Mouse (Mus musculus) brown adipose tissue, adult 24 weeks (tissue): ENCODE results near the gene Gprc5b. TPM values are rescaled to one million over a fixed set of nuclear protein-coding genes. Genes with fewer than 3 reads are reported as not detected.

Experiments used
- H3K27ac ChIP-seq: fragments of 200-500 bp; replicated peaks from 2 replicates; pipeline ENCODE4 v1.5.1; 2012; ENCODE audit warnings: low read depth, mild to moderate bottlenecking, low read length
- H3K4me1 ChIP-seq: fragments of 200-500 bp; 2 replicates; pipeline ENCODE4 v1.6.1; 2012; ENCODE audit warnings: low read length, mixed read lengths; ENCODE audit not compliant: control insufficient read depth, insufficient read depth, insufficient read length
- H3K4me3 ChIP-seq: fragments of 200-500 bp; 2 replicates; pipeline ENCODE4 v1.5.1; 2012; ENCODE audit warnings: low read depth, mild to moderate bottlenecking, low read length, moderate library complexity; ENCODE audit not compliant: insufficient read depth
- polyA plus RNA-seq: library from polyadenylated mRNA; stranded (reverse); fragments of >200 nt; gene quantifications from 2 replicates; pipeline ENCODE4 v1.2.4, GENCODE M21; 2012; ENCODE audit not compliant: missing spikeins, insufficient read depth, insufficient read length

The Gprc5b gene
- polyA plus RNA-seq, 1 experiment = 65.8 TPM

DNA sequence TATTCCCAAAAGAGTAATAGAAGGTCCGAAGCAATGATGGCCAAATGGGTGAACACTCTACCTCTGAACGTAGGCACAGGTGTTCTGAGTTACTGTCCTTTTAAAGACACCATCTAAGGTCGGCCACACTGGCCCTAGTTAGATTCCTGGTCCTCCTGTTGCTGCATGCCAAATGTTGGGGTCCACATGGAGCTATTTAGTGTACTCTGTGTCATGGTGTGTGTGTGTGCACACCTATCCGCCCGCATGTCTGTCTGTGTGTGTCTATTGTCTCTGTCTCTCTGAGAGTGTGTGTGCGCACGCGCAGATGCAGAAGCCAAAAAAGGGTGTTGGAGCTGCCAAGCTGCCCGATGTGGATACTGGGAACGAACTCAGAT lies 17.9 kb downstream of the Gprc5b start:
- H3K4me1 ChIP-seq = peaks cover 39% of the 10 kb centered on the region
- 0 out of 2 replicates have a peak overlapping the region, but pooled peaks have one; percentile 28 for H3K27ac ChIP-seq
- no peak overlapping the region for H3K4me3 ChIP-seq

- H3K4me1 ChIP-seq = peaks cover 34% of the 10 kb centered on the region
- no peak overlapping the region for H3K4me3 ChIP-seq
- H3K27ac ChIP-seq = 0 out of 2 replicates have a peak overlapping the region, but pooled peaks have one; percentile 28
Measured at GRCm38 (mm10) chr7:118976414-118977166, 18.4 kb downstream of the Gprc5b start.

- no peak overlapping the region for H3K4me3 ChIP-seq
- H3K4me1 ChIP-seq = peaks cover 31% of the 10 kb centered on the region
- H3K27ac ChIP-seq = no peak overlapping the region
Measured at GRCm38 (mm10) chr7:118975837-118976236, 19.2 kb downstream of the Gprc5b start.

DNA sequence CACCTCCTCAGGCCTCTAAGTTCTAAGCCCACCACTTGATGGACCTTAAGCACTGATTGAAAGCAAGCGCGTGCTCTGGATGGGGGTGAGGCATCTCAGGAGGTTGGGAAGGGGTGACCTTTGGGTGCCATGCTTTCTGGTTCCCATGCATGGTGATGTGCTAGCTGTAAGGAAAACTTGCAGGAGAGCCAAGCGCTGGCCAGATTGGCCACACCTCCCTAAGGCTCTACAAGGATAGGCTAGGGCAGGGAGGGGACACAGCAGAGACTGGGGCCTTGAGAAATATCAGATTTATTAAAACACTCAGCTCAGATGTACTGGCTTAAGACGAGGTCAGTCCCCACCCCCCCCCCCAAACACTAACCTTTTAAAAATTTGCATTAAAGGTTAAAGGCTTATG lies 21.6 kb downstream of the Gprc5b start:
- peaks cover 21% of the 10 kb centered on the region for H3K4me1 ChIP-seq
- no peak overlapping the region for H3K4me3 ChIP-seq
- no peak overlapping the region for H3K27ac ChIP-seq

DNA sequence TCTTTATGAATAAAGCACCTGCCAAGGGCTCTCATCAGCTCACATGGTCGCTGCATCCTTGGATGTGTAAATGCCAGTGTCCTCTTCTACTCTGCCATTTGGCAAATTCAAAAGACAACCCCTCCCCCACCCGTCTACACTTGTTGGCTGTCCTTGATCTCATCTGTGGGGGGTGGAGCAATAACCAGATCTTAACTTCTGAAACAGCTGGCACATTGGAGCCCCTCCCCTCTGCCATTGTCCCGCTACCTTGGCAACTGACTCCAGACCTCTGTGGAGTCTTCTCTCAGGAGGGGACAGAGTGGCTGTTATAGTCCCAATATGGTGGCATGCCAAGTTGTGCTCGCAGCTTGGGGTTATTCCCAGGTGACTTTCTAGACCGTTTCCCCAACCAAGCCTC lies 22.7 kb downstream of the Gprc5b start:
- Histone ChIP-seq H3K4me1 (peaks cover 20% of the 10 kb centered on the region), H3K27ac (no peak overlapping the region), H3K4me3 (no peak overlapping the region)

GRCm38 (mm10) chr7:118971499-118971898 lies 23.5 kb downstream of the Gprc5b start:
- H3K27ac ChIP-seq = no peak overlapping the region
- peaks cover 13% of the 10 kb centered on the region for H3K4me1 ChIP-seq
- H3K4me3 ChIP-seq = no peak overlapping the region

- Histone ChIP-seq H3K4me1 (peaks cover 11% of the 10 kb centered on the region), H3K27ac (no peak overlapping the region), H3K4me3 (no peak overlapping the region)
Measured at GRCm38 (mm10) chr7:118968870-118969269, 26.1 kb downstream of the Gprc5b start.

GRCm38 (mm10) chr7:118965198-118965597 lies 29.8 kb downstream of the Gprc5b start:
- Histone ChIP-seq H3K4me1 (peaks cover 5% of the 10 kb centered on the region; the same call in 1 of the 2 replicates), H3K4me3 (no peak overlapping the region), H3K27ac (no peak overlapping the region)

GRCm38 (mm10) chr7:118964777-118965176 lies 30.2 kb downstream of the Gprc5b start:
- Histone ChIP-seq H3K4me1 (peaks cover 3% of the 10 kb centered on the region; the same call in 1 of the 2 replicates), H3K4me3 (no peak overlapping the region), H3K27ac (no peak overlapping the region)

DNA sequence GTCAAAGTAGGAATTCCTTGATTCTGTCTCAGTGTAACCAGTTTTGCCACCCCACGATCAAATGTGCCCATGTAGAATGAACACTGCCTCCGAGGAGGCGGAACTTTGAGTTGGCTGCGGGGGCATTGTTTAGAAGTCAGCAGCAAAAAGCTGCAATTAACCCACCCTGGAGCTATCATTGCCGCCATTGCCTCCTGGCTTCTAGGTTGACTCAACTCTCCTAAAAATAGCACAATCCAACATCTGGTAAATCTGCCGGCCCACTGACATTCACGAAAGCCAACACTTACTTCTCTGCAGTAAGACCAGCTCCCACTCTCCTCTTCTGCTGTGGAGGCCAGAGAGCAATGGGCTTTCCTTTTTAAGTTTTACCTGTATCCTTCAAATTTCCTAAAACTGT lies 35.8 kb downstream of the Gprc5b start:
- H3K4me3 ChIP-seq = no peak overlapping the region
- no peak overlapping the region for H3K27ac ChIP-seq
- H3K4me1 ChIP-seq = no peaks in the 10 kb centered on the region

GRCm38 (mm10) chr7:118956616-118957246 lies 38.3 kb downstream of the Gprc5b start:
- peaks cover 5% of the 10 kb centered on the region; the same call in 1 of the 2 replicates for H3K4me1 ChIP-seq
- no peak overlapping the region for H3K4me3 ChIP-seq
- no peak overlapping the region for H3K27ac ChIP-seq

GRCm38 (mm10) chr7:118954968-118955367 lies 40.0 kb downstream of the Gprc5b start:
- H3K4me1 ChIP-seq = peaks cover 10% of the 10 kb centered on the region
- H3K4me3 ChIP-seq = no peak overlapping the region

DNA sequence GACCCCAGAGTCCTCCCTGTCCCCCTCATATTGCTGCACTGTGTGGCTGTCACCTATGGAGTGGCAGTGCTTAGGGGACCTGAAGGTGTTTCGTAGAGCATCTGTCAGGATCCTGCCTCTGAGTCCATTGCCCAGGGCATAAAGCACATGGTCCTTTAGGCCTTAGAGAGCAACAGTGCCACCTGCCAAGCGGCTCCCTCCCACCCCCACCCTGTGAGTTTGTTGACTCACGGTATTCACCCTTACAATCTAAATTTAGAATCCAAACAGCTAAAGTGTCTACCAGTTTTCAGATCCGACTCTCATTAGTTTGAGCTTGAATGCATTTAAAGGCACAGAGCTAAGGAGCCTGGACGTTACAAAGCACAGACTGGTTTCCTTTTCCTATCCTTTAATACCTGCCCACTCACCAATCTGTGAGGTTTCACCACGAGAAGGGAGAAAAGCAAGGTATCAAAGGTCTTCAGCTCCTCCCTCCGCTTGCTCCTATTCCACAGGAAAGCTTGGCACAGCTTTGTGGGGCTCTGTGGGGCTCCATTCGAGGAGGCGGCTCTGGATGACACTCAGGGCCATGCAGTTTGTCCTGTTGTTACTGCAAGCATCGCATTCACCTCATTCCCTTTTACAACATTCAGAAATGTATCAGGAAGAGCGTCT lies 41.3 kb downstream of the Gprc5b start:
- Histone ChIP-seq H3K27ac (no peak overlapping the region), H3K4me1 (peaks cover 10% of the 10 kb centered on the region), H3K4me3 (no peak overlapping the region)

More at GRCm38 (mm10) chr7:118954968-118955367, 40.0 kb downstream of the Gprc5b start:
- H3K27ac ChIP-seq = no peak overlapping the region

GRCm38 (mm10) chr7:118949749-118950148 lies 45.3 kb downstream of the Gprc5b start:
- Histone ChIP-seq H3K4me1 (peaks cover 10% of the 10 kb centered on the region), H3K27ac (no peak overlapping the region), H3K4me3 (no peak overlapping the region)

DNA sequence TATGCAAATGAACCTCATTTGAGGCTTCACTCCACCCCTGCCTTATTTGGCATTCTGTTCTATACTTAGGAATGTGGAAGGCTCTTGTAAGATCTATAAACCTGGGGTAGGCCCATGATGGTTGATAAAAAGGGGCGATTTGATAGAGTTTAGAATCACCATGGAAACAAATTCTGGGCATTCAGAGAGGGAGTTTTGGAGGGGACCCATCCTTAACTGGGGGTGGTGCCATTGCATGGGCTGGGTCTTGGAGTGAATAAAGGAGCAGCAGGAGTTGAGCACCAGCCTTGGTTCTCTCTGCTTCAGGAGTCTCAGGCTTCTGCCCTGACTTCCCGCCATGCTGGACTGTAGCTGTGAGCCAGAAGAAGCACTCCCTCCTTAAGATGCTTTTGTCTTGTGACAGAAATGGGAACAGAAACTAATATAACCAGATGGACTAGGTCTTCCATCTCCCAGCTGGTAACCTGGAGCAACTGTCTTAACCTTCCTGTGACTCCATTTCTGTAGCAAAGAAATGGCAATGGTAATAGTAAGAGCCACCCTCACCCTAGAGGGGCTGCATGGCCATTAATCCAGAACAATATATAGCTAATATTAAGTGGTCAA lies 46.2 kb downstream of the Gprc5b start:
- H3K4me3 ChIP-seq = no peak overlapping the region
- H3K27ac ChIP-seq = no peak overlapping the region
- peaks cover 7% of the 10 kb centered on the region for H3K4me1 ChIP-seq
